Mouse (Mus musculus) heart, postnatal 0 days (tissue): ENCODE data around the gene Higd2a. TPM values are rescaled to one million over a fixed set of nuclear protein-coding genes. Genes with fewer than 3 reads are reported as not detected.

Experiments
- ATAC-seq: fragments of 200-750 bp; cut with Nextera tagmentation; 2 replicates; pipeline ENCODE4 v1.8.0; 2017; ENCODE audit warnings: low read depth, moderate number of reproducible peaks, moderate library complexity; ENCODE audit not compliant: insufficient read depth
- DNase-seq: peaks from one replicate; pipeline ENCODE4 v3.0.0-alpha.2; 2016; ENCODE audit warnings: low spot score
- H3K27ac ChIP-seq: fragments of 300-500 bp; sonication (generic); 2 replicates; pipeline ENCODE4 v1.5.1; 2014; ENCODE audit warnings: low read depth, mild to moderate bottlenecking
- H3K27me3 ChIP-seq: fragments of 300-500 bp; sonication (generic); 2 replicates; pipeline ENCODE4 v1.6.1; 2014; ENCODE audit warnings: low read length, mixed read lengths; ENCODE audit not compliant: control insufficient read depth, insufficient read depth
- H3K36me3 ChIP-seq: fragments of 300-500 bp; sonication (generic); replicated peaks from 2 replicates; pipeline ENCODE4 v1.6.1; 2014; ENCODE audit warnings: low read length, mixed read lengths; ENCODE audit not compliant: control insufficient read depth, insufficient read depth
- H3K4me1 ChIP-seq: fragments of 300-500 bp; sonication (generic); 2 replicates; pipeline ENCODE4 v1.6.1; 2014; ENCODE audit warnings: antibody characterized with exemption; ENCODE audit not compliant: control insufficient read depth, insufficient read depth
- H3K4me2 ChIP-seq: fragments of 300-500 bp; sonication (generic); 2 replicates; pipeline ENCODE4 v1.6.1; 2014; ENCODE audit warnings: low read depth, mild to moderate bottlenecking, low read length, moderate library complexity
- H3K4me3 ChIP-seq: fragments of 300-500 bp; sonication (generic); 2 replicates; pipeline ENCODE4 v1.5.1; 2014; ENCODE audit warnings: low read depth, low read length
- H3K9ac ChIP-seq: fragments of 300-500 bp; sonication (generic); replicated peaks from 2 replicates; pipeline ENCODE4 v1.6.1; 2014; ENCODE audit warnings: low read depth, low read length, mixed read lengths
- H3K9me3 ChIP-seq: fragments of 300-500 bp; sonication (generic); replicated peaks from 2 replicates; pipeline ENCODE4 v1.6.1; 2016; ENCODE audit warnings: low read length; ENCODE audit not compliant: control insufficient read depth
- CTCF ChIP-seq: IDR thresholded peaks from 2 replicates; pipeline ENCODE4 v1.5.1; 2016; ENCODE audit warnings: antibody characterized with exemption, control low read depth, low read depth
- EP300 ChIP-seq: IDR thresholded peaks from 2 replicates; pipeline ENCODE4 v1.6.1; 2016; ENCODE audit warnings: antibody characterized with exemption, low read depth
- WGBS: fragments of 180-500 bp; shearing (Covaris S2); extraction: QIAGEN DNeasy Blood & Tissue Kit; methylation state at CpG from one replicate; pipeline ENCODE4 v1.1.7; 2014; 5-methylcytosine and 5-hydroxymethylcytosine counted together
- polyA plus RNA-seq: library from polyadenylated mRNA; unstranded; fragments of >200 nt; fragmentation: Nextera tagmentation; extraction: Ambion mirVana; gene quantifications from 2 replicates; pipeline ENCODE4 v1.2.1, GENCODE M21; 2015
- total RNA-seq: library from RNA; depleted of rRNA; stranded (reverse); fragments of >200 nt; gene quantifications from 2 replicates; pipeline ENCODE4 v1.2.3, GENCODE M21; 2014; ENCODE audit warnings: low replicate concordance

The Higd2a gene
- total and polyA plus RNA-seq, 2 experiments from 2014 or later, result 392 to 496 TPM

DNA sequence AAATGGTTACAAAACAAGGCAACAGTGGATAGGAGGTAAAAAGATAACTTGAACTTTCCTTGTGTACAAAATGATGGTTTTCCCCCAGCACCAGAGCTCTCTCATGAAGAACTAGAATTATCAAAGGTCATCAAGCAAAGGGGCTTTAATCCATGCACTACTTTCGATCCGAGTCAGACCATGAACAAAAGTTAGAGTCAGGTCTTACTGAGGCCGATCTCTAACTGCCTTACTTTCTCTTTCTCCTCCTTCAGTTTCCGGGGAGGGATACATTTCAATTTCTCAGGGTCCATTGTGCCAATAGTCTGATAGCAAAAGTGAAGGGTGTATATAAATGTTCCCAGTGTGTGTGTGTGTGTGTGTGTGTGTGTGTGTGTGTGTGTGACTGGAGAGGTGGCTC, 17.4 kb upstream of the Higd2a start:
- Histone ChIP-seq H3K36me3 (0 out of 2 replicates have a peak, but pooled peaks cover 7% of the 10 kb centered on the region), H3K4me3 (no peak overlapping the region), H3K4me2 (no peak overlapping the region), H3K27ac (no peak overlapping the region), H3K9ac (no peak overlapping the region), H3K4me1 (peaks cover 8% of the 10 kb centered on the region), H3K27me3 (no peaks in the 10 kb centered on the region), H3K9me3 (no peaks in the 10 kb centered on the region)
- DNase-seq, result no peak
- no peak for ATAC-seq
- TF ChIP-seq CTCF (no peak), EP300 (no peak)
- WGBS, result 84% methylated on average over 4 of the region's 4 CpGs

GRCm38 (mm10) chr13:54574854-54575481, 15.0 kb upstream of the Higd2a start, which contains the start of gene Arl10:
Arl10 (plus strand) TSS chr13:54575015.
- Histone ChIP-seq H3K9ac (peak within 1 kb of the TSS; percentile 73), H3K27me3 (no peaks in the 10 kb centered on the region), H3K9me3 (no peaks in the 10 kb centered on the region), H3K27ac (peak within 1 kb of the TSS; percentile 75), H3K4me2 (peak within 1 kb of the TSS; percentile 73), H3K4me3 (peak within 1 kb of the TSS; percentile 86), H3K36me3 (peaks cover 27% of the 10 kb centered on the region), H3K4me1 (peaks cover 8% of the 10 kb centered on the region)
- ATAC-seq, result peak; percentile 89
- WGBS, result under 1% methylated on average over 55 of the region's 55 CpGs
- peak; percentile 62 for DNase-seq
- TF ChIP-seq EP300 (no peak), CTCF (no peak)

- Histone ChIP-seq H3K4me1 (peaks cover 8% of the 10 kb centered on the region), H3K4me2 (peak overlapping the region; percentile 73), H3K27ac (peak overlapping the region; percentile 75; the same call in 1 of the 2 replicates), H3K4me3 (peak overlapping the region; percentile 86), H3K27me3 (no peaks in the 10 kb centered on the region), H3K9me3 (no peaks in the 10 kb centered on the region), H3K36me3 (peaks cover 32% of the 10 kb centered on the region), H3K9ac (peak overlapping the region; percentile 73)
- TF ChIP-seq EP300, result no peak
- TF ChIP-seq CTCF, result no peak
- DNase-seq (no peak), ATAC-seq (no peak)
- WGBS, result 5% methylated on average over 19 of the region's 19 CpGs
Measured at GRCm38 (mm10) chr13:54575489-54575888, 14.5 kb upstream of the Higd2a start.

DNA sequence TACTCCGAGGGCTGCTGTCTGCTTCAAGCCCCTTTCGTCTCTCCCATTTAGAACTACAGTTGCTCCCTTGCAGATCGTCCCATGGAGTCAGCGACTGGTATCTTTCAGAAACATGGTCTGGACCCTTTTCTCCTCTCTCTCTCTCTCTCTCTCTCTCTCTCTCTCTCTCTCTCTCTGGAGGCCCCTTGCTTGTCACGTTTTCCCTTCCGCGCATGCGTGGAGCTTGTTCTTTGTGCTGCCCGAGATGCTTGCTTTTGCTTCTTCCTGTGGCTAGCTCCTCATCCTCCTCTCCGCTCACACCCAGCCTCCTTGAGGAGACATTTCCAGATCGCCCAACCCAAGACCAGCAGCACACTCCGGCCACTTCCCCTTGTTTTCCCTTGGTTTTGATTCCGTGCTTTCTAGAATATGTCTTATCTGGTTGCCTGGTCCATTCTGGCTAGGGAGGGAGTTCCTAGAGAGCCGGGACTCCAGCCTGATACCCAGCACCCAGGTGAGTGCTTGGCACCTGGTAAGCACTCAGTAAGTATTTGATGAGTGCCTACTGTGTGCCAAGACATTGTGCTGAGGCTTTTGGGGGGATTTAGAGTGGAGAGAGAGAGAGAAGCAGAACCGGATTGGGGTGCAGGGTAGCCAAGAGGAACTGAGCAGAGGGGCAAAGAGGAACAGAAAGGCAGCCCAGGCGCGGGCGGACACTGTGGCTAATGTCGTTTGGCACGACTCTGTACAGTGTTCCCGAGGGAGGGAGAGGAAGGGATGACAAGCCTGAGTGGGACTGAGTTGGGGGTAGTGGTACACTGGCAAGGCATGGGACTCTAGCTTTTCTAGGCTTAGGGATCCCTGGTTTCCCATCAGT, 12.1 kb upstream of the Higd2a start:
- Histone ChIP-seq H3K9ac (no peak overlapping the region), H3K4me2 (no peak overlapping the region), H3K9me3 (no peaks in the 10 kb centered on the region), H3K27me3 (no peaks in the 10 kb centered on the region), H3K4me3 (no peak overlapping the region), H3K36me3 (peaks cover 54% of the 10 kb centered on the region), H3K4me1 (peaks cover 8% of the 10 kb centered on the region), H3K27ac (no peak overlapping the region)
- DNase-seq, result no peak
- no peak for ATAC-seq
- WGBS, result 75% methylated on average over 21 of the region's 21 CpGs
- no peak for TF ChIP-seq EP300
- TF ChIP-seq CTCF, result no peak

GRCm38 (mm10) chr13:54581385-54581784, 8.6 kb upstream of the Higd2a start:
- H3K9me3 ChIP-seq, result no peaks in the 10 kb centered on the region
- no peaks in the 10 kb centered on the region for H3K4me1 ChIP-seq
- H3K36me3 ChIP-seq, result peaks cover 88% of the 10 kb centered on the region
- no peaks in the 10 kb centered on the region for H3K27me3 ChIP-seq
- H3K27ac ChIP-seq, result no peak overlapping the region
- H3K4me2 ChIP-seq, result no peak overlapping the region
- no peak for TF ChIP-seq CTCF
- no peak for TF ChIP-seq EP300
- ATAC-seq (no peak), DNase-seq (no peak)
- no peak overlapping the region for H3K4me3 ChIP-seq
- H3K9ac ChIP-seq, result no peak overlapping the region
- 78% methylated on average over 2 of the region's 2 CpGs for WGBS
